In the genomic region with DNA sequence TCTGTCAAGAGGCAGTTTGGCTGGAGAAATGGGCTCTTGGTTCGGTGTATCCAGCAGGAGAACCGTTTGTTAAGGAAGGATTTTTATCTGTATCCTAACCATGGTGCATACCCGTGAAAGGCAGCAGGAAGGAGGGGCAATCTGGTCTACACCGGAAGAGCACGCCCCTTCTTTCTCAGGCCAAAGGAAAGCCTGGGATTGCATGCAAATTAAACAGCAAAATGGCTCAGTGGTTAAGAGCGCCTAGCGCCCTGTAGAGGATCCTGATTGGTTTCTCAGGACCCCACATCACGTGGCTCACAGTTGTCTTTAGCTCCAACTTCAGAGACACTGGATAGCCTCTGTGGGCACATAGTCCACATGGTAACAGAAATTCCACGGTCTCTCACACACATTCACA, we compare ENCODE assay signal across 22 mouse cellular contexts. TPM values are rescaled to one million over a fixed set of nuclear protein-coding genes. Genes with fewer than 3 reads are reported as not detected.
DNase-seq lines count a peak whose midpoint lies in the region; ATAC-seq and TF ChIP-seq lines count a peak whose summit lies in the region.
"Had no signal": no experiment of that assay in that cellular context is flagged by ENCODE, and none has a peak within 500 bp of the region (broad histone marks: within the 10 kb centered on the region; RNA-seq: fewer than 3 reads in every experiment).

No protein-coding gene starts in this region.

- peaks cover 34% of the 10 kb centered on the region for H3K36me3 ChIP-seq in E14TG2a.4 (ENCODE audit: insufficient read depth, low read length)
- H3K36me3 ChIP-seq in embryonic facial prominence, embryonic 10.5 days (replicated peaks) = peaks cover 54% of the 10 kb centered on the region

- no peaks in the 10 kb centered on the region for H3K9me3 ChIP-seq in E14TG2a.4 (ENCODE audit: low read length)
- H3K9me3 ChIP-seq in embryonic facial prominence, embryonic 10.5 days = no peaks in the 10 kb centered on the region
- H3K9me3 ChIP-seq: embryonic facial prominence, embryonic 13.5 days; embryonic facial prominence, embryonic 15.5 days; forebrain, embryonic 10.5 days; forebrain, embryonic 12.5 days; G1E had no signal

- peaks cover 72% of the 10 kb centered on the region for H3K4me1 ChIP-seq in E14TG2a.4 (replicated peaks; ENCODE audit: low read depth, low read length)
- peaks cover 4% of the 10 kb centered on the region for H3K4me1 ChIP-seq in embryonic facial prominence, embryonic 10.5 days
- H3K4me1 ChIP-seq: embryonic facial prominence, embryonic 15.5 days; forebrain, embryonic 10.5 days; forebrain, embryonic 12.5 days had no signal

- no peaks in the 10 kb centered on the region for H3K27me3 ChIP-seq in E14TG2a.4 (ENCODE audit: insufficient read depth, low read length)
- no peaks in the 10 kb centered on the region for H3K27me3 ChIP-seq in embryonic facial prominence, embryonic 10.5 days (replicated peaks; ENCODE audit: low read depth, poor library complexity, severe bottlenecking)
- H3K27me3 ChIP-seq: embryonic facial prominence, embryonic 13.5 days; embryonic facial prominence, embryonic 15.5 days; forebrain, embryonic 12.5 days; Patski had no signal

- H3K4me3 ChIP-seq in E14TG2a.4 (replicated peaks; ENCODE audit: low read length) = peak overlapping the region; percentile 70
- H3K4me3 ChIP-seq in embryonic facial prominence, embryonic 10.5 days = no peak overlapping the region
- H3K4me3 ChIP-seq: embryonic facial prominence, embryonic 13.5 days; embryonic facial prominence, embryonic 15.5 days; erythroblast, embryonic 14.5 days; forebrain, embryonic 10.5 days; forebrain, embryonic 12.5 days had no signal

- ATAC-seq in cerebellum, adult (ENCODE audit: insufficient number of reproducible peaks, low FRiP score, low TSS enrichment) = no peak
- ATAC-seq: activated CD4-positive, CD25-positive, alpha-beta regulatory T cell, adult 4 months; forebrain, embryonic 14.5 days; forebrain, embryonic 16.5 days; Patski had no signal

- TF ChIP-seq CTCF in E14TG2a.4 (conservative IDR thresholded peaks at IDR 0.05; ENCODE audit: low read length) = no peak

- H3K27ac ChIP-seq in embryonic facial prominence, embryonic 10.5 days (replicated peaks) = no peak overlapping the region
- H3K27ac ChIP-seq: embryonic facial prominence, embryonic 13.5 days; embryonic facial prominence, embryonic 15.5 days; forebrain, embryonic 10.5 days; forebrain, embryonic 12.5 days had no signal

- 89% methylated on average over 9 of the region's 9 CpGs for WGBS in embryonic facial prominence, embryonic 10.5 days

- DNase-seq in ES-CJ7 (ENCODE audit: low read depth, low spot score) = peak; percentile 75
- DNase-seq in R1 (ENCODE audit: low read depth, low spot score) = peak; percentile 95
- no peak for DNase-seq in adrenal gland, adult 2 months
- DNase-seq in embryonic facial prominence, embryonic 10.5 days (ENCODE audit: low spot score) = no peak
- DNase-seq: adrenal gland, postnatal 10 days; adrenal gland, postnatal 25 days; cerebellum, adult 11-12 months; cerebellum, adult 9-10 months had no signal

RNA-seq across cellular contexts. Expression of a gene that starts 0.5 kb away (rescaled TPM):
- under 1 TPM; 0.59 to 0.72 TPM for total RNA-seq in adrenal gland, adult 2 months (2021)
- polyA plus RNA-seq in adrenal gland, adult 2 months (2012; rRNA removed) = 0.11 and 0.50 TPM in 2 replicates
- polyA plus RNA-seq in embryonic facial prominence, embryonic 10.5 days (2016; fragmentation: Nextera tagmentation; extraction: Ambion mirVana) = not detected in 2 replicates
- polyA plus RNA-seq: C2C12; embryonic facial prominence, embryonic 11.5 days; embryonic facial prominence, embryonic 13.5 days; embryonic facial prominence, embryonic 15.5 days; erythroblast, embryonic 14.5 days; forebrain, embryonic 10.5 days; forebrain, embryonic 14.5 days; forebrain, embryonic 16.5 days had no signal

RNA-seq across cellular contexts. Expression of a gene that starts 21.0 kb away (rescaled TPM):
- total RNA-seq in adrenal gland, adult 2 months (2021) = 100 to 1,000 TPM; 107 to 142 TPM
- 4.9 and 10.6 TPM in 2 replicates for polyA plus RNA-seq in adrenal gland, adult 2 months (2012; rRNA removed)
- polyA plus RNA-seq in embryonic facial prominence, embryonic 10.5 days (2016; fragmentation: Nextera tagmentation; extraction: Ambion mirVana) = 135 and 137 TPM in 2 replicates

Comparison
In these comparisons a context has a peak if more than half of its experiments do, and no peak if none do; other contexts are left out.
1. DNase-seq: peak in ES-CJ7 (single experiment) and R1 (single experiment); none in adrenal gland, adult 2 months (single experiment) and embryonic facial prominence, embryonic 10.5 days (single experiment).
2. RNA of a gene that starts 21.0 kb away (polyA plus RNA-seq): 135 to 137 TPM in embryonic facial prominence, embryonic 10.5 days; 4.9 to 10.6 TPM in adrenal gland, adult 2 months; every median in the first group is over 10 times any median in the second.